Mouse (Mus musculus) bone marrow, adult 2 months (tissue): ENCODE measurements around the gene Fance. TPM values are rescaled to one million over a fixed set of nuclear protein-coding genes. Genes with fewer than 3 reads are reported as not detected.

Experiments used
- H3K27ac ChIP-seq: fragments of 200-500 bp; 2 replicates; pipeline ENCODE4 v1.5.1; 2012; ENCODE audit warnings: low read depth, mild to moderate bottlenecking, control low read depth, inconsistent platforms, low read length; ENCODE audit not compliant: control insufficient read depth, poor library complexity, insufficient read depth
- H3K4me1 ChIP-seq: fragments of 200-500 bp; 2 replicates; pipeline ENCODE4 v1.6.1; 2011; ENCODE audit warnings: low read length; ENCODE audit not compliant: control insufficient read depth, insufficient read depth
- H3K4me3 ChIP-seq: fragments of 200-500 bp; replicated peaks from 2 replicates; pipeline ENCODE3; 2011; ENCODE audit warnings: mild to moderate bottlenecking, low read depth, low read length, control low read depth; ENCODE audit not compliant: control insufficient read depth
- CTCF ChIP-seq: fragments of 200-500 bp; IDR thresholded peaks from 2 replicates; pipeline ENCODE4 v1.5.1; 2011; ENCODE audit warnings: low read length, control low read depth; ENCODE audit not compliant: control insufficient read depth, insufficient read depth
- POLR2A ChIP-seq: fragments of 200-500 bp; IDR thresholded peaks from 2 replicates; pipeline ENCODE4 v1.6.1; 2011; ENCODE audit warnings: low read depth, mild to moderate bottlenecking, control low read depth, low read length, borderline replicate concordance; ENCODE audit not compliant: control insufficient read depth
- WGBS: fragments of 180-500 bp; shearing (Covaris S2); methylation state at CpG from one replicate; pipeline ENCODE4 v1.1.7; 2018; 5-methylcytosine and 5-hydroxymethylcytosine counted together
- polyA plus RNA-seq: library from polyadenylated mRNA; stranded (reverse); fragments of >200 nt; gene quantifications from 2 replicates; pipeline ENCODE4 v1.2.4, GENCODE M21; 2011; ENCODE audit warnings: low replicate concordance; ENCODE audit not compliant: missing spikeins, insufficient read depth, insufficient read length

The Fance gene
- polyA plus RNA-seq = 24.9 and 40.5 TPM in 2 replicates

DNA sequence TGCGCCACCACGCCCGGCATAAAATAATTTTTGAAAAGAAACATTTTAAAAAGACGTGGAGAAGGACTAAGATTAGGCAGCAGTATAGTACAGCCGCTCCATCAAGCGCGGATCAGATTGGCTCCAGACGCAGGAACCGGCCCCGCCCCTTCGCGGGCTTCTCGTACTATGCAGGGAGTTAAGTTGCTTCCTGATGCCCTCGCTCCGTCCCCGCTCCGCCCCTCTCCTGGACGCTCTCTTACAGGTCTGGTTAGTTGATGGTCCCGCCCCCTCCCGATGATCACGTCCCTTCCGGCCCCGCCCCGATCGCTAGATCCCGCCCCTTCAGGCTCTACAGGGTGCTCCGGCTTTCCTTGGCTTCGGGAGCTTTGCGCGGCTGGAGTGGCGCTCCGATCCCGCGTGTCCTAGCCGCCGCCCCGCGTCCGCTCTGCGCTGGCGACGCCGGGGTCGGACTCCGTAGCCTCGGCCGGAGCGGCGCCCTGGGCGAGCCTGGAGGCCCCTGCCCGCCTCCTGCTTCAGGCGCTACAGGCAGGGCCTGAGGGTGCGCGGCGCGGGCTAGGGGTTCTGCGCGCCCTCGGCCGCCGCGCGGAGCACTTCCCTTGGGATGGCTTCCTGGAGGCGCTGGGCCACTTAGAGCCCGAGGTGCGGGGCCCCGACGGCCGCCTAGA lies at the start of gene Fance:
TSS of gene Fance (plus strand) at position 308 of the 668 bp plus-strand sequence.
- peak within 1 kb of the TSS; percentile 87 for H3K27ac ChIP-seq
- H3K4me3 ChIP-seq = peak within 1 kb of the TSS; percentile 83
- H3K4me1 ChIP-seq = peaks cover 4% of the 10 kb centered on the region
- under 1% methylated on average over 69 of the region's 69 CpGs for whole genome bisulfite sequencing
- no peak for TF ChIP-seq CTCF
- peak; percentile 68; the same call in 1 of the 2 replicates for TF ChIP-seq POLR2A

DNA sequence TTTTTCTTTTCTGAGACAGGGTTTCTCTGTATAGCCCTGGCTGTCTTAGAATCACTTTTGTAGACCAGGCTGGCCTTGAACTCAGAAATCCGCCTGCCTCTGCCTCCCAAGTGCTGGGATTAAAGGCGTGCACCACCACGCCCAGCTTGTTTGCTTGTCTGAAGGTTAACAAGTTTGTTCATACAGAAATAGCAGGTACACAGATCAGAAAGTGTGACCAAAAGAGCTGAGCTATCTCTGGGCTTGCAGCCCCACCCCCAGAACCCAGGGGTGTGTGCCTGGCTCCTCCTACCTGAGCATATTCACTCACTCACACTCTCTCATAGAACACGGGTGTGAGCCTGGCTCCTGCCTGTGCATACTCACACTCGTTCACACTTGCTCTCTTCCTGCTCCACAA lies 46.1 kb upstream of the Fance start:
- 67% methylated on average over 5 of the region's 5 CpGs for WGBS
- Histone ChIP-seq H3K27ac (no peak overlapping the region), H3K4me3 (no peak overlapping the region), H3K4me1 (no peaks in the 10 kb centered on the region)
- TF ChIP-seq CTCF = no peak
- TF ChIP-seq POLR2A = no peak

DNA sequence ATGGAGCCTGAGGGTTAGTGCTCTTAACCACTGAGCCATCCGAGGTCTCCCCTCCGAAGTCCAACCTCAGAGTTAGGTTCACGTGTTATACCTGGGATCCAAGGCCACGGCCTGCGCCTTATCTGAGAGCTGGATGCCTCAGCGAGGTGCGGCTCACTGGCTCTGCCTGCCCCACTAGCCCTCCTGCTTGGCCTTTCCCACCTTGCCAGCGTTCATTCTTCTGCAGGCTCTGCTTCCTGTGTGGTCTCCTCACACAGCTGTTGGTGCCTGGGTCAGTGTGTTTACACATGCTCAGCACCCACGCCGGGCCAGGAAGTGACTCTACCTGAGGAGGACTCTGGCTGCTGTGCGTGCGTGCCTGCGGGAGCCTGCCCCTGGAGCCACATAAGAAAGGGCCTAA lies 43.2 kb upstream of the Fance start:
- Histone ChIP-seq H3K4me1 (no peaks in the 10 kb centered on the region; the same call in 1 of the 2 replicates), H3K4me3 (no peak overlapping the region), H3K27ac (no peak overlapping the region; the same call in 1 of the 2 replicates)
- TF ChIP-seq CTCF = no peak
- TF ChIP-seq POLR2A = no peak
- 53% methylated on average over 13 of the region's 13 CpGs for WGBS

DNA sequence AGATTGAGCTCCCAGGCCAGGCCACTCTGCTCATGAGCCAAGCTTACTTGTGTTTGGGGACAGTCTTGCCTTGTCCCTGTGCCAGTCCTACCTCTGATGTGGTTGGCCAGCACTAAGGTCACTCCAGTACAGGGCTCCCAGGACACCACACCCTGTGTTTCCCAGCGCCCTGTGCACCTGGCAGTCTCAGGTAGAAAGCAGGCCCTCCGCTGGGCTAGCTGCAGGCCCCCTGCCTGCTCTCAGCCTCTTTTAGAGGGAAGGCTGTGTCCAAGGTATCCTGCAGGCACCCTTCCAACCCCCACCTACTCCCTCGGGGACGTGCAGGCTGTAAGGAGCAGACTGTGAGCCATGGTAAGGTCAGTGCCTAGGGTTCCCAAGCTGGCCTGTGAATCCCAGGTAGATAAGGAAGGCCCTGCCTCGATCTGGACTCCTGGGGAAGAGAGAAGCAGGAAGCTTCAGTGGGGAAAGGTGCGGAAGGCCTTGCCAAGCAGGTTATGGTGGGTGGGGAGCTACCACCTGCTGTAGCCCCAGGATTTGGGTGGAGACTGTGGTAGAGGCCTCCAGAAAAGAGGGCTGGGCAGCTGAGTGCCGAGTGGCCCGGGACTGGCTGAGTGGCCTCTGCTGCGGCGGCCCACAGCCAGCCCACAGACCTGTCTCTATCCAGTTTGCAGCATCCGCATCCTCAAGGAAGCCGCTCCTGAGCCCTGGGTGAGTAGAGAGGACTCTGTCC lies 41.6 kb upstream of the Fance start:
- 83% methylated on average over 12 of the region's 12 CpGs for WGBS
- TF ChIP-seq CTCF (no peak), POLR2A (no peak)
- no peak overlapping the region for H3K27ac ChIP-seq
- no peaks in the 10 kb centered on the region; the same call in 1 of the 2 replicates for H3K4me1 ChIP-seq
- H3K4me3 ChIP-seq = no peak overlapping the region

DNA sequence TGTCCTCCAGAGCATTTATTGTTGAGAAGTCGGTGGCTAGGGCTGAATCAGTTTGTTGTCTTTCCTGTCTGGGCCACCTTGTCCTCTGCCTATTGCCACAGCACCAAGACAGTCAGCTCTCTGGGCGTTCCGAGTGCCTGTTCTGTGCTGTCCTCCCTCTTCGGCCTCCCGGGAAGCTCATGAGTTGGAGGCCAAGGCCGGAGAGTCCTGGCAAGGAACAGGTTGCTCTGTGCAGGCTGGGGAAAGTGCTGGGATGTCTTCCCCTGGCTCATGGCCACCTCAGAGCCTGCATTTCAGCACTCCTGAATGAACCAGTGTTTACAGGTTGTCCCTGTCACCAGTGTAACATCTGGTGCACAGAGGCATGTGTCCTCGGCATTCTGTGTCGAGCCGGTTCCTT lies 41.0 kb upstream of the Fance start:
- WGBS = 84% methylated on average over 9 of the region's 9 CpGs
- H3K27ac ChIP-seq = no peak overlapping the region
- no peak for TF ChIP-seq POLR2A
- TF ChIP-seq CTCF = no peak
- H3K4me3 ChIP-seq = no peak overlapping the region
- no peaks in the 10 kb centered on the region; the same call in 1 of the 2 replicates for H3K4me1 ChIP-seq

DNA sequence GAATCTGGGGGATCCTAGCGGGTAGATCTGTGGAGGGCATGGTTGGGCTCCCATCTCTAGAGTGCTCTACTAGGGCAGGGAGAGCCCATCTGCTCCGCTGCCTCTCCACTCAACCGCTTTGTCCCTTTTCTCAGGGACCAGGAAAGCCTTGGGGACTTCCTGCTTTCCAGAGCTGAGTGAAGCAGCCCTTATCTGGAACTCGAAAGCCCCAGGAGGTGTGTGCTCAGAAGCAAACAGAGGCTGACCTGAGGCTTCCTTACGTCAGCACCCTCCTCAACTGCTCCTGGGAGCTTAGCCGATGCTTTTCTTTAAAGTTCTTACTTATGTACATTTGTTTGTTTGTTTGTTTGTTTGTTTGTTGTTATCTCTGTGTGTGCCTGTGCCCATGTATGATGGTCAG lies 40.5 kb upstream of the Fance start:
- no peaks in the 10 kb centered on the region; the same call in 1 of the 2 replicates for H3K4me1 ChIP-seq
- WGBS = 81% methylated on average over 6 of the region's 6 CpGs

DNA sequence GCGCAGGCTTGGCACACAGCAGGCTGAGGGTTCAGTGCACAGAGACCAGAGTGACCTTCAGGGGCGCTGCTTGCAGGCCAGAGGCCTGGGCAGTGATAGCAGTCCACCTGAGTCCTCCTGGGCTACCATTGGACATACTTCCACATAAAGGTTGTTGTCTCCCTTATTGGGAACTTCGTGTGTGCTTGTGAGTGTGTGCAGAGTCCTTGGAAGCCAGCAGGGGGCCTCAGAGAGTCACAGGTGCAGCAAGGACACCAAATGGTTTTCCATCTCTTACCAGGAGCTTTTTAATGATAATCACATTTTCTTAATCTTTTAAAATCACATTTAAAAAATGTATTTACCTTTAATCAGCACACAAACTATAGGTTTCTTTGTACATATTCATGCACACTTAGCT lies 38.6 kb upstream of the Fance start:
- TF ChIP-seq POLR2A (no peak), CTCF (peak; percentile 61)
- Histone ChIP-seq H3K4me3 (no peak overlapping the region), H3K27ac (no peak overlapping the region), H3K4me1 (no peaks in the 10 kb centered on the region; the same call in 1 of the 2 replicates)
- 71% methylated on average over 3 of the region's 3 CpGs for WGBS

More for the DNA sequence above, 40.5 kb upstream of the Fance start:
- TF ChIP-seq CTCF = no peak
- TF ChIP-seq POLR2A = no peak
- no peak overlapping the region for H3K4me3 ChIP-seq
- H3K27ac ChIP-seq = no peak overlapping the region

DNA sequence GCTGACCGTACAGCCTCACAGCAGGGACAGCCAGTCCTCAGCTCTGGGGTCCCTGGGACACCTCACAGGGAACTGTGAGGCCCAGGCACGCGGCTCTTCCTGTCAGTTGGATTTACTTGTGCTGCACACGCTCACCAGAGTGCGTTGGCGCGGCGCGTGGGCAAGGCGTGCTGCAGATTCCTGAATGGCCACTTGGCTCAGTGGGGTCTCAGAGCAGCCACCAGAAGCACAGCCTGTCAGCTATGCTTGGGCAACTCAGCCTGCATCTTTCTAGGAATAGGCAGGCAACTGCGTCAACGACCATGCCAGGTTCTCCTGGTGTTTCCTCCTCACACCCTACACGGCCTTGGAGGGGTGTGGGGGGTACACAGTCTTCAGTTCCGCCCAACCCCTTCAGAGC lies 36.1 kb upstream of the Fance start:
- no peaks in the 10 kb centered on the region; the same call in 1 of the 2 replicates for H3K4me1 ChIP-seq
- no peak overlapping the region for H3K27ac ChIP-seq
- WGBS = 91% methylated on average over 14 of the region's 14 CpGs
- TF ChIP-seq CTCF (no peak), POLR2A (no peak)
- no peak overlapping the region for H3K4me3 ChIP-seq
